Mouse (Mus musculus) MEL (cell line): ENCODE measurements around the gene Kcnmb4. TPM values are rescaled to one million over a fixed set of nuclear protein-coding genes. Genes with fewer than 3 reads are reported as not detected.

Source experiments
- DNase-seq: peaks from one replicate; pipeline ENCODE4 v3.0.0; 2011; ENCODE audit warnings: low read depth, low spot score
- H3K27ac ChIP-seq: 2 replicates; pipeline ENCODE4 v1.5.1; 2012; ENCODE audit warnings: low read depth, mild to moderate bottlenecking, control low read depth, low read length, moderate library complexity; ENCODE audit not compliant: control insufficient read depth
- H3K27me3 ChIP-seq, 2 experiments: fragments of 150-350 bp in 1 of 2; sonication (generic) in 1 of 2; 2 replicates each; pipeline ENCODE4 v1.6.1; 2012; ENCODE audit warnings: low read length in 2 of 2, mild to moderate bottlenecking in 2 of 2, improper control_type of control experiment in 1 of 2, moderate library complexity in 1 of 2; ENCODE audit not compliant: insufficient read depth in 2 of 2, control insufficient read depth in 1 of 2
- H3K36me3 ChIP-seq, 2 experiments: 2 replicates each; pipeline ENCODE4 v1.6.1; 2012 to 2014; ENCODE audit warnings: low read length in 2 of 2, improper control_type of control experiment in 1 of 2, inconsistent platforms in 1 of 2, mild to moderate bottlenecking in 1 of 2; ENCODE audit not compliant: insufficient read depth in 2 of 2, control insufficient read depth in 1 of 2
- H3K4me1 ChIP-seq, 2 experiments: fragments of 150-350 bp in 1 of 2; sonication (generic) in 1 of 2; 2 replicates each; pipeline ENCODE4 v1.6.1; 2012; ENCODE audit warnings: low read length in 2 of 2, improper control_type of control experiment in 1 of 2, mild to moderate bottlenecking in 1 of 2; ENCODE audit not compliant: insufficient read depth in 2 of 2, control insufficient read depth in 1 of 2
- H3K4me3 ChIP-seq, 2 experiments: fragments of 150-350 bp in 1 of 2; sonication (generic) in 1 of 2; 2 replicates each; pipeline ENCODE4 v1.5.1; 2012; ENCODE audit warnings: low read depth in 2 of 2, low read length in 2 of 2, mild to moderate bottlenecking in 2 of 2, moderate library complexity in 2 of 2, control low read depth in 1 of 2, improper control_type of control experiment in 1 of 2; ENCODE audit not compliant: control insufficient read depth in 1 of 2, insufficient read depth in 1 of 2
- H3K79me2 ChIP-seq: 2 replicates; pipeline ENCODE4 v1.6.1; 2012; ENCODE audit warnings: mild to moderate bottlenecking, low read length, moderate library complexity; ENCODE audit not compliant: control insufficient read depth, poor library complexity, insufficient read depth
- H3K9ac ChIP-seq: 2 replicates; pipeline ENCODE4 v1.6.1; 2012; ENCODE audit warnings: low read depth, mild to moderate bottlenecking, control low read depth, low read length, moderate library complexity; ENCODE audit not compliant: control insufficient read depth, poor library complexity, severe bottlenecking
- H3K9me3 ChIP-seq: fragments of 150-350 bp; sonication (generic); replicated peaks from 2 replicates; pipeline ENCODE4 v1.6.1; 2012; ENCODE audit warnings: mild to moderate bottlenecking, low read length, improper control_type of control experiment, moderate library complexity; ENCODE audit not compliant: insufficient read depth
- CHD1 ChIP-seq: IDR thresholded peaks from 2 replicates; pipeline ENCODE4 v1.6.1; 2012; ENCODE audit warnings: low read depth, mild to moderate bottlenecking, inconsistent platforms, low read length, improper control_type of control experiment
- CTCF ChIP-seq, 3 experiments: IDR thresholded peaks in 2 of 3; conservative IDR thresholded peaks in 1 of 3; 2 replicates each; pipeline ENCODE4 v1.5.1; 2011 to 2012; ENCODE audit warnings: low read length in 3 of 3, low read depth in 2 of 3, mild to moderate bottlenecking in 2 of 3, improper control_type of control experiment in 1 of 3, inconsistent platforms in 1 of 3, mixed read lengths in 1 of 3, moderate library complexity in 1 of 3; ENCODE audit not compliant: control insufficient read depth in 1 of 3, insufficient read depth in 1 of 3, poor library complexity in 1 of 3, severe bottlenecking in 1 of 3
- ELF1 ChIP-seq: IDR thresholded peaks from 2 replicates; pipeline ENCODE4 v1.6.1; 2014; ENCODE audit warnings: low read depth, mild to moderate bottlenecking, inconsistent platforms, low read length, improper control_type of control experiment, moderate library complexity
- EP300 ChIP-seq, 2 experiments: IDR thresholded peaks; 2 replicates each; pipeline ENCODE4 v1.6.1; 2011; ENCODE audit warnings: improper control_type of control experiment in 2 of 2, low read length in 2 of 2, low read depth in 1 of 2, mild to moderate bottlenecking in 1 of 2
- ETS1 ChIP-seq: IDR thresholded peaks from 2 replicates; pipeline ENCODE4 v1.6.1; 2012; ENCODE audit warnings: low read depth, mild to moderate bottlenecking, inconsistent platforms, low read length, improper control_type of control experiment, moderate library complexity
- GATA1 ChIP-seq: IDR thresholded peaks from 2 replicates; pipeline ENCODE4 v1.6.1; 2011; ENCODE audit warnings: low read depth, low read length, improper control_type of control experiment
- HCFC1 ChIP-seq: IDR thresholded peaks from 2 replicates; pipeline ENCODE4 v1.6.1; 2012; ENCODE audit warnings: low read depth, mild to moderate bottlenecking, inconsistent platforms, low read length, improper control_type of control experiment, moderate library complexity
- JUND ChIP-seq: IDR thresholded peaks from 2 replicates; pipeline ENCODE4 v1.6.1; 2011; ENCODE audit warnings: low read depth, mild to moderate bottlenecking, improper control_type of control experiment, low read length
- MAFK ChIP-seq: IDR thresholded peaks from 2 replicates; pipeline ENCODE4 v1.6.1; 2011; ENCODE audit warnings: low read depth, mild to moderate bottlenecking, low read length, improper control_type of control experiment, borderline replicate concordance
- MAZ ChIP-seq: IDR thresholded peaks from 2 replicates; pipeline ENCODE4 v1.6.1; 2012; ENCODE audit warnings: low read depth, mild to moderate bottlenecking, inconsistent platforms, low read length, improper control_type of control experiment
- MXI1 ChIP-seq: IDR thresholded peaks from 2 replicates; pipeline ENCODE4 v1.6.1; 2011; ENCODE audit warnings: mild to moderate bottlenecking, low read depth, low read length, improper control_type of control experiment
- NELFE ChIP-seq: IDR thresholded peaks from 2 replicates; pipeline ENCODE4 v1.6.1; 2011; ENCODE audit warnings: low read depth, low read length, improper control_type of control experiment
- POLR2A ChIP-seq, 2 experiments: IDR thresholded peaks; 2 replicates each; pipeline ENCODE4 v1.6.1; 2011 to 2012; ENCODE audit warnings: low read length in 2 of 2, mild to moderate bottlenecking in 2 of 2, control low read depth in 1 of 2, improper control_type of control experiment in 1 of 2, low read depth in 1 of 2, moderate library complexity in 1 of 2; ENCODE audit not compliant: control insufficient read depth in 1 of 2, insufficient read depth in 1 of 2, poor library complexity in 1 of 2
- POLR2AphosphoS2 ChIP-seq: IDR thresholded peaks from 2 replicates; pipeline ENCODE4 v1.6.1; 2011; ENCODE audit warnings: low read length, improper control_type of control experiment
- RAD21 ChIP-seq: IDR thresholded peaks from 2 replicates; pipeline ENCODE4 v1.6.1; 2011; ENCODE audit warnings: mild to moderate bottlenecking, low read depth, low read length, improper control_type of control experiment
- SMC3 ChIP-seq: IDR thresholded peaks from 2 replicates; pipeline ENCODE4 v1.6.1; 2011; ENCODE audit warnings: low read depth, low read length, improper control_type of control experiment
- TAL1 ChIP-seq: IDR thresholded peaks from 2 replicates; pipeline ENCODE4 v1.6.1; 2012; ENCODE audit warnings: mild to moderate bottlenecking, inconsistent platforms, low read length, moderate library complexity, mixed read lengths
- TBP ChIP-seq: IDR thresholded peaks from 2 replicates; pipeline ENCODE4 v1.8.0; 2011; ENCODE audit warnings: low read depth, low read length, improper control_type of control experiment
- TCF12 ChIP-seq: IDR thresholded peaks from 2 replicates; pipeline ENCODE4 v1.6.1; 2014; ENCODE audit warnings: low read depth, mild to moderate bottlenecking, inconsistent platforms, low read length, improper control_type of control experiment, moderate library complexity
- UBTF ChIP-seq: IDR thresholded peaks from 2 replicates; pipeline ENCODE4 v1.6.1; 2012; ENCODE audit warnings: low read depth, mild to moderate bottlenecking, inconsistent platforms, low read length, improper control_type of control experiment, moderate library complexity, borderline replicate concordance; ENCODE audit not compliant: insufficient read depth
- ZC3H11A ChIP-seq: IDR thresholded peaks from 2 replicates; pipeline ENCODE4 v1.6.1; 2012; ENCODE audit warnings: low read depth, mild to moderate bottlenecking, inconsistent platforms, low read length, improper control_type of control experiment
- ZKSCAN1 ChIP-seq: IDR thresholded peaks from 2 replicates; pipeline ENCODE4 v1.6.1; 2012; ENCODE audit warnings: low read depth, mild to moderate bottlenecking, inconsistent platforms, low read length, improper control_type of control experiment, moderate library complexity
- polyA plus RNA-seq, 2 experiments: library from polyadenylated mRNA; stranded (reverse) in 1 of 2; unstranded in 1 of 2; fragments of >175 nt in 1 of 2; fragments of >200 nt in 1 of 2; gene quantifications; 2 replicates each; pipeline versions ENCODE4 v1.2.1 to v1.2.4; 2012; ENCODE audit warnings: low replicate concordance in 2 of 2, low read depth in 1 of 2; ENCODE audit not compliant: insufficient read length in 2 of 2, insufficient read depth in 1 of 2, missing spikeins in 1 of 2
- total RNA-seq: library from RNA; depleted of rRNA; stranded (reverse); fragments of 300-350 nt; gene quantifications from 2 replicates; pipeline ENCODE4 v1.2.3, GENCODE M21; 2012

Gene Kcnmb4
- total and polyA plus RNA-seq, 3 experiments: not detected

DNA sequence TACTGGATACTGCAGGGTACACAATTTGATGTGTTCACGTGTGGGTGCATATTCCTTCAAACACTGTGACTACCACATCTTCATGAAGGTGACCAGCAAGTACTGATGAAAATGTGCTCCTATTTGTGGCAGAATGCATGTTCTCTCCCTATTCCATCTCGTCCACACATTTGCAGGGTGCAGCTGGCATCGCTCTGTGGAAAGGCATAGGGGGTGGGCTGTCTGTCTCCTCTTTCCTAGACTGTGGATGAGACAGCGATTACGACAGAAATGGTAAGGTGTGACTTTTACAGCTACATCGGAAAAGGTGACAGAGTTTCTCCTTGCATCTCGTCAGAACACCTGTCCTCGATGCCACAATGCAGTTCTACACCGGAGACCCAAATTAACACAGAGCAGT is 14.9 kb downstream of the Kcnmb4 start:
- DNase-seq: no peak
- no peak overlapping the region for H3K9ac ChIP-seq
- H3K27me3 ChIP-seq: no peaks in the 10 kb centered on the region
- no peaks in the 10 kb centered on the region for H3K9me3 ChIP-seq
- TF ChIP-seq TCF12 (no peak), MAFK (no peak)
- no peaks in the 10 kb centered on the region for H3K4me1 ChIP-seq
- H3K4me3 ChIP-seq: no peak overlapping the region
- no peaks in the 10 kb centered on the region for H3K79me2 ChIP-seq
- no peak overlapping the region for H3K27ac ChIP-seq
- H3K36me3 ChIP-seq: no peaks in the 10 kb centered on the region

- TF ChIP-seq RAD21 (peak; percentile 28), ZC3H11A (no peak), ZKSCAN1 (no peak), CTCF (IDR thresholded peaks at IDR 0.05 in 2 of 3, conservative IDR thresholded peaks at IDR 0.05 in 1 of 3; ENCODE audit: control insufficient read depth in 1 of 3, insufficient read depth in 1 of 3, low read depth in 2 of 3, low read length in 3 of 3, poor library complexity in 1 of 3, severe bottlenecking in 1 of 3) (peak; percentile 23 to 36 (median 32); a peak in 5 of 6 replicates), SMC3 (peak; percentile 32), EP300 (IDR thresholded peaks at IDR 0.05; ENCODE audit: low read depth in 1 of 2, low read length in 2 of 2) (no peak)
- no peaks in the 10 kb centered on the region for H3K9me3 ChIP-seq
Observed at GRCm38 (mm10) chr10:116452771-116453170, 20.9 kb downstream of the Kcnmb4 start.

GRCm38 (mm10) chr10:116450621-116451020 is 23.1 kb downstream of the Kcnmb4 start:
- Histone ChIP-seq H3K27ac (no peak overlapping the region), H3K79me2 (no peaks in the 10 kb centered on the region), H3K9ac (no peak overlapping the region), H3K9me3 (no peaks in the 10 kb centered on the region), H3K4me1 (no peaks in the 10 kb centered on the region), H3K27me3 (no peaks in the 10 kb centered on the region), H3K4me3 (no peak overlapping the region), H3K36me3 (no peaks in the 10 kb centered on the region)
- TF ChIP-seq MXI1 (no peak), HCFC1 (no peak), ZC3H11A (no peak), ELF1 (no peak), POLR2A (IDR thresholded peaks at IDR 0.05; ENCODE audit: control insufficient read depth in 1 of 2, insufficient read depth in 1 of 2, low read depth in 1 of 2, low read length in 2 of 2, poor library complexity in 1 of 2) (no peak), GATA1 (no peak), MAFK (no peak), CHD1 (no peak), TAL1 (no peak), TBP (no peak), UBTF (no peak), SMC3 (no peak), MAZ (no peak), NELFE (no peak), POLR2AphosphoS2 (no peak), JUND (no peak), ETS1 (no peak)
- DNase-seq: no peak

More at GRCm38 (mm10) chr10:116452771-116453170, 20.9 kb downstream of the Kcnmb4 start:
- Histone ChIP-seq H3K27ac (no peak overlapping the region), H3K9ac (no peak overlapping the region), H3K36me3 (no peaks in the 10 kb centered on the region), H3K79me2 (no peaks in the 10 kb centered on the region), H3K4me1 (no peaks in the 10 kb centered on the region), H3K4me3 (no peak overlapping the region), H3K27me3 (no peaks in the 10 kb centered on the region)
- DNase-seq: peak; percentile 8
